Mouse (Mus musculus) ES-E14 (cell line): ENCODE results near the gene Mark2. TPM values are rescaled to one million over a fixed set of nuclear protein-coding genes. Genes with fewer than 3 reads are reported as not detected.

ENCODE experiments used
- DNase-seq: peaks from one replicate; pipeline ENCODE4 v3.0.0-alpha.2; 2013; ENCODE audit warnings: low read depth, low spot score
- H3K27ac ChIP-seq: 2 replicates; pipeline ENCODE4 v1.5.1; 2012; ENCODE audit warnings: low read depth, mild to moderate bottlenecking, low read length, moderate library complexity, mixed read lengths; ENCODE audit not compliant: poor library complexity, insufficient read depth, severe bottlenecking
- H3K36me3 ChIP-seq: 2 replicates; pipeline ENCODE4 v1.6.1; 2012; ENCODE audit warnings: mild to moderate bottlenecking, low read length, moderate library complexity, mixed read lengths; ENCODE audit not compliant: control insufficient read depth, poor library complexity, insufficient read depth, severe bottlenecking
- H3K4me1 ChIP-seq, 2 experiments: fragments of 150-350 bp in 1 of 2; sonication (generic) in 1 of 2; 2 replicates each; pipeline ENCODE4 v1.6.1; 2012; ENCODE audit warnings: low read length in 2 of 2, mild to moderate bottlenecking in 1 of 2, mixed read lengths in 1 of 2; ENCODE audit not compliant: control insufficient read depth in 2 of 2, insufficient read depth in 2 of 2, poor library complexity in 1 of 2
- H3K4me3 ChIP-seq, 2 experiments: fragments of 150-350 bp in 1 of 2; sonication (generic) in 1 of 2; 2 replicates each; pipeline ENCODE4 v1.5.1; 2012; ENCODE audit warnings: low read length in 2 of 2, low read depth in 1 of 2, mild to moderate bottlenecking in 1 of 2, mixed read lengths in 1 of 2; ENCODE audit not compliant: insufficient read depth in 1 of 2, poor library complexity in 1 of 2, severe bottlenecking in 1 of 2
- H3K9ac ChIP-seq: 2 replicates; pipeline ENCODE4 v1.6.1; 2012; ENCODE audit warnings: low read depth, mild to moderate bottlenecking, low read length, mixed read lengths; ENCODE audit not compliant: poor library complexity, insufficient read depth, severe bottlenecking
- H3K9me3 ChIP-seq: fragments of 150-350 bp; sonication (generic); 2 replicates; pipeline ENCODE4 v1.6.1; 2012; ENCODE audit warnings: low read depth, mild to moderate bottlenecking, low read length; ENCODE audit not compliant: control insufficient read depth, insufficient read depth
- CHD2 ChIP-seq: IDR thresholded peaks from 2 replicates; pipeline ENCODE4 v1.6.1; 2014; ENCODE audit warnings: mild to moderate bottlenecking, low read depth, low read length, inconsistent platforms
- HCFC1 ChIP-seq: IDR thresholded peaks from 2 replicates; pipeline ENCODE4 v1.6.1; 2012; ENCODE audit warnings: low read length, inconsistent platforms, borderline replicate concordance; ENCODE audit not compliant: insufficient read depth
- MAFK ChIP-seq: IDR thresholded peaks from 2 replicates; pipeline ENCODE4 v1.6.1; 2014; ENCODE audit warnings: mild to moderate bottlenecking, low read depth, low read length, inconsistent platforms; ENCODE audit not compliant: insufficient read depth
- ZC3H11A ChIP-seq: IDR thresholded peaks from 2 replicates; pipeline ENCODE4 v1.6.1; 2012; ENCODE audit warnings: low read depth, mild to moderate bottlenecking, inconsistent platforms, low read length, borderline replicate concordance
- ZNF384 ChIP-seq: IDR thresholded peaks from 2 replicates; pipeline ENCODE4 v1.6.1; 2012; ENCODE audit warnings: low read depth, low read length, inconsistent platforms
- in situ Hi-C, 2 experiments: fragments of 600-800 bp; cut with MboI; formaldehyde crosslinking; loops; one replicate each; pipeline ENCODE4 v1.15.1; 2025; ENCODE audit warnings: low sequenced_read_pairs in 2 of 2, inconsistent platforms in 1 of 2; ENCODE audit not compliant: unreplicated experiment in 2 of 2
- total RNA-seq: library from RNA; depleted of rRNA; stranded (reverse); fragments of 300-350 nt; gene quantifications from 2 replicates; pipeline ENCODE4 v1.2.3, GENCODE M21; 2012

The Mark2 gene
- total RNA-seq, 1 experiment = 44.0 TPM

DNA sequence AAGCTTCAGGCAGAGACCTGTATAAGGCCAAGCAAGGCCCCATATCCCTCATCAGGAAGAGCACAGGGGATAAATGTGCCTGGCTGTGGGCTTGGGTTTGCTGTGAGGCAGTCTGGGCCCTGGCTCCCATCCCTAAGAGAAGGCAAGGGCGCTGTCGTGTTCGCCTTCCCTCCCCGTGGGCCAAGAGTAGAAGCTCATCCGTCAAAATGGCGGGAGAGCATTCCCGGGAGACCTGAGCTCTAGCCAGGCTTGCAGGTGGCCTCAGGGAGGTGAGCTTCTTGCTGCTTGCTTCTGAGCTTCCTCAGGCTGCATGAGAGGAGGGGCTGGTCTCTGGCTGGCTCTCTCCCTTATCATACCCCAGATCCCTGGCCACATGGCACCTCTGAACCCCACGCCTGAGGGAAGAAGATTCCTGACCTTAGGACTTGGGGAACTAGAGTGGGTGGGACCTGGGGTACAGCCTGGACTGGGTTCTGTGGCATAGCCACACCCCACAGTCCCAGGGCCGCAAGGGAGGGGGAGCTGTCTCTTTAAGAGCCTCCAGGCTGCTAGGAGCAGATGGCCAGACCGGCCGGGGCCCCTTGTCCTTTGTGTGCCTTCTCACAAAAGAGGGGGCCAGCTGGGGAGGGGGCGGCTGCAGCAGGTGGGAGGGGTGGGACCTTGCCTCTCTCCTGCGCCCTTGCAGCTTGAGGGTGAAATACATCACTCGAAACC is 76.0 kb downstream of the Mark2 start:
- Histone ChIP-seq H3K36me3 (peaks cover 12% of the 10 kb centered on the region), H3K9ac (peak overlapping the region; percentile 51), H3K4me3 (peak overlapping the region; percentile 41 to 99), H3K9me3 (no peaks in the 10 kb centered on the region), H3K27ac (peak overlapping the region; percentile 93), H3K4me1 (peaks cover 8 to 29% of the 10 kb centered on the region in 2 experiments)
- no peak for DNase-seq
- in situ Hi-C loops = no loop called here
- no peak for TF ChIP-seq CHD2
- TF ChIP-seq ZC3H11A = no peak
- TF ChIP-seq ZNF384 = no peak
- TF ChIP-seq HCFC1 = no peak
- TF ChIP-seq MAFK = no peak

GRCm38 (mm10) chr19:7264766-7265331 is 76.8 kb downstream of the Mark2 start:
- Histone ChIP-seq H3K4me1 (peaks cover 8 to 28% of the 10 kb centered on the region in 2 experiments), H3K27ac (peak overlapping the region; percentile 93), H3K36me3 (peaks cover 5% of the 10 kb centered on the region), H3K4me3 (peak overlapping the region; percentile 55 to 69), H3K9ac (peak overlapping the region; percentile 58), H3K9me3 (no peaks in the 10 kb centered on the region)
- DNase-seq = peak; percentile 73
- in situ Hi-C loops = no loop called here
- no peak for TF ChIP-seq ZC3H11A
- no peak for TF ChIP-seq CHD2
- TF ChIP-seq ZNF384 = no peak
- TF ChIP-seq HCFC1 = no peak
- TF ChIP-seq MAFK = no peak

- H3K9me3 ChIP-seq = no peaks in the 10 kb centered on the region
- peak overlapping the region; percentile 93 for H3K27ac ChIP-seq
- H3K9ac ChIP-seq = peak overlapping the region; percentile 48; the same call in 1 of the 2 replicates
- H3K4me1 ChIP-seq = peaks cover 8 to 28% of the 10 kb centered on the region in 2 experiments
- peak; percentile 30; the same call in 1 of the 2 replicates for TF ChIP-seq ZC3H11A
- peak; percentile 30; the same call in 1 of the 2 replicates for TF ChIP-seq HCFC1
- TF ChIP-seq CHD2 = no peak
- H3K36me3 ChIP-seq = no peaks in the 10 kb centered on the region
- DNase-seq = peak; percentile 87
- H3K4me3 ChIP-seq = peak overlapping the region; percentile 55 to 69; a peak in 3 of 4 replicates
- in situ Hi-C loops = no loop called here
These were observed 77.4 kb downstream of the Mark2 start for GRCm38 (mm10) chr19:7264088-7264765.

DNA sequence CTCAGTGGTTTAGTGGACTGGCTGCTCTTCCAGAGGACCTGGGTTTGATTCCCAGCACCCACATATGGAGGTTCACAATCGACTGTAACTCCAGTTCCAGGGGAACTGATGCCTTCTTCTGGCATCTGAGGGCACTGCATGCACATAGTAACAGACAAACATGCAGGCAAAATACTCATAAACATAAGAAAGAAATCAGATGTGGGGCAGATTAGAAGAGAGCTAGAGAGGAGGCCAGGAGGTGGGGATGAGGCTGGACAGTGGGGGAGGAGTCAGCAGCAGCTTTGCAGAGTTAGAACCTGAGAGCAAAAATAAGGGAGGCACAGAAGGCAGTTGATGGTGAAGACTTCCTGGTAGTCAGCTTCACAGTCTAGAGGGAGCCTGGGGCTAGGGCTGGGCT is 79.1 kb downstream of the Mark2 start:
- peak; percentile 44 for DNase-seq
- peak overlapping the region; percentile 69 for H3K27ac ChIP-seq
- in situ Hi-C loops = no loop called here
- no peaks in the 10 kb centered on the region for H3K36me3 ChIP-seq
- no peak overlapping the region for H3K4me3 ChIP-seq
- TF ChIP-seq MAFK (no peak), ZC3H11A (no peak), CHD2 (no peak), HCFC1 (no peak), ZNF384 (no peak)
- peaks cover 14 to 37% of the 10 kb centered on the region in 2 experiments for H3K4me1 ChIP-seq
- H3K9me3 ChIP-seq = no peaks in the 10 kb centered on the region
- H3K9ac ChIP-seq = no peak overlapping the region; the same call in 1 of the 2 replicates
